Comparison of ENCODE assay signal across 21 mouse cellular contexts in genomic region chr14:60629887-60630460, GRCm38 (mm10). TPM values are rescaled to one million over a fixed set of nuclear protein-coding genes. Genes with fewer than 3 reads are reported as not detected.
DNase-seq lines count a peak whose midpoint lies in the region; ATAC-seq and TF ChIP-seq lines count a peak whose summit lies in the region.
"Had no signal": no experiment of that assay in that cellular context is flagged by ENCODE, and none has a peak within 500 bp of the region (broad histone marks: within the 10 kb centered on the region; RNA-seq: fewer than 3 reads in every experiment).

No protein-coding gene starts in this region.

- no peak overlapping the region for H3K4me3 ChIP-seq in kidney, postnatal 0 days (replicated peaks; ENCODE audit: low read depth, low read length)
- no peak overlapping the region for H3K4me3 ChIP-seq in CH12.LX (replicated peaks in 1 of 3; ENCODE audit: low read depth in 2 of 3, low read length in 2 of 3, poor library complexity in 1 of 3)
- no peak overlapping the region for H3K4me3 ChIP-seq in forebrain, embryonic 16.5 days (replicated peaks; ENCODE audit: low read length)
- no peak overlapping the region for H3K4me3 ChIP-seq in hindbrain, embryonic 14.5 days (replicated peaks; ENCODE audit: low read length)
- H3K4me3 ChIP-seq: embryonic facial prominence, embryonic 13.5 days; erythroblast, embryonic 14.5 days; forebrain, embryonic 13.5 days; heart, embryonic 13.5 days; left cerebral cortex, adult 2 months; liver, embryonic 13.5 days had no signal

- H3K79me2 ChIP-seq in CH12.LX (replicated peaks; ENCODE audit: control insufficient read depth, extremely low read depth, insufficient read depth, poor library complexity, severe bottlenecking), result no peaks in the 10 kb centered on the region

- H3K9ac ChIP-seq in kidney, postnatal 0 days (ENCODE audit: low read depth, low read length), result no peak overlapping the region
- H3K9ac ChIP-seq in CH12.LX (ENCODE audit: insufficient read depth, low read depth), result no peak overlapping the region
- H3K9ac ChIP-seq in forebrain, embryonic 16.5 days (replicated peaks; ENCODE audit: low read depth, low read length), result no peak overlapping the region
- no peak overlapping the region for H3K9ac ChIP-seq in hindbrain, embryonic 14.5 days
- H3K9ac ChIP-seq: embryonic facial prominence, embryonic 13.5 days; forebrain, embryonic 13.5 days; heart, embryonic 13.5 days; liver, embryonic 13.5 days had no signal

- H3K36me3 ChIP-seq in kidney, postnatal 0 days (ENCODE audit: insufficient read depth, low read length), result no peaks in the 10 kb centered on the region
- H3K36me3 ChIP-seq in CH12.LX (replicated peaks in 1 of 2; ENCODE audit: control insufficient read depth in 1 of 2, insufficient read depth in 1 of 2, low read length in 1 of 2), result no peaks in the 10 kb centered on the region
- H3K36me3 ChIP-seq in forebrain, embryonic 16.5 days (ENCODE audit: control insufficient read depth, insufficient read depth), result no peaks in the 10 kb centered on the region
- H3K36me3 ChIP-seq in hindbrain, embryonic 14.5 days (replicated peaks; ENCODE audit: control insufficient read depth, insufficient read depth), result no peaks in the 10 kb centered on the region
- H3K36me3 ChIP-seq: embryonic facial prominence, embryonic 13.5 days; heart, embryonic 13.5 days; liver, embryonic 13.5 days had no signal

- TF ChIP-seq RAD21 in CH12.LX (IDR thresholded peaks at IDR 0.05; ENCODE audit: low read depth, low read length), result no peak

- in situ Hi-C loops in CH12.LX (cut with MboI; ENCODE audit: low pct_ligation_motif_present, low pct_unique_long_range_greater_than_20kb, low sequenced_read_pairs), result no loop called here

- dilution Hi-C loops in CH12.LX (cut with MboI; ENCODE audit: extremely low pct_ligation_motif_present, extremely low pct_unique_long_range_greater_than_20kb, low sequenced_read_pairs), result no loop called here

- no peak for TF ChIP-seq EP300 in CH12.LX (IDR thresholded peaks at IDR 0.05; ENCODE audit: low read length)

- no peak overlapping the region for H3K4me2 ChIP-seq in kidney, postnatal 0 days (ENCODE audit: low read length)
- no peak overlapping the region for H3K4me2 ChIP-seq in CH12.LX (ENCODE audit: insufficient read depth, low read depth, poor library complexity, severe bottlenecking)
- H3K4me2 ChIP-seq in forebrain, embryonic 16.5 days (ENCODE audit: low read length), result no peak overlapping the region
- H3K4me2 ChIP-seq in hindbrain, embryonic 14.5 days (replicated peaks), result no peak overlapping the region
- H3K4me2 ChIP-seq: embryonic facial prominence, embryonic 13.5 days; forebrain, embryonic 13.5 days; heart, embryonic 13.5 days; liver, embryonic 13.5 days had no signal

- TF ChIP-seq CTCF in kidney, postnatal 0 days (IDR thresholded peaks at IDR 0.05; ENCODE audit: low read depth), result no peak
- TF ChIP-seq CTCF in CH12.LX (conservative IDR thresholded peaks at IDR 0.05 in 1 of 2, IDR thresholded peaks at IDR 0.05 in 1 of 2; ENCODE audit: low read depth in 2 of 2, low read length in 2 of 2), result no peak

- no peaks in the 10 kb centered on the region for H3K27me3 ChIP-seq in kidney, postnatal 0 days (ENCODE audit: insufficient read depth, low read length)
- peaks cover 26% of the 10 kb centered on the region for H3K27me3 ChIP-seq in CH12.LX (replicated peaks)
- H3K27me3 ChIP-seq in forebrain, embryonic 16.5 days (replicated peaks; ENCODE audit: control insufficient read depth, insufficient read depth, low read length), result no peaks in the 10 kb centered on the region
- H3K27me3 ChIP-seq in hindbrain, embryonic 14.5 days (ENCODE audit: control insufficient read depth, insufficient read depth, low read length), result no peaks in the 10 kb centered on the region
- H3K27me3 ChIP-seq: forebrain, embryonic 13.5 days had no signal

- no peaks in the 10 kb centered on the region for H3K4me1 ChIP-seq in kidney, postnatal 0 days (replicated peaks; ENCODE audit: insufficient read depth, low read length)
- H3K4me1 ChIP-seq in CH12.LX (ENCODE audit: control insufficient read depth in 1 of 2, insufficient read depth in 2 of 2), result peaks cover 0 to 6% of the 10 kb centered on the region in 2 experiments; a peak in 2 of 4 replicates
- H3K4me1 ChIP-seq in forebrain, embryonic 16.5 days (replicated peaks; ENCODE audit: control insufficient read depth, insufficient read depth, low read length), result peaks cover 5% of the 10 kb centered on the region; the same call in 1 of the 2 replicates
- peaks cover 8% of the 10 kb centered on the region; the same call in 1 of the 2 replicates for H3K4me1 ChIP-seq in hindbrain, embryonic 14.5 days (replicated peaks; ENCODE audit: control insufficient read depth, insufficient read depth, low read length)

- H3K27ac ChIP-seq in kidney, postnatal 0 days, result no peak overlapping the region
- no peak overlapping the region for H3K27ac ChIP-seq in CH12.LX (ENCODE audit: insufficient read depth, low read depth)
- no peak overlapping the region; the same call in 1 of the 2 replicates for H3K27ac ChIP-seq in forebrain, embryonic 16.5 days (ENCODE audit: low read length)
- H3K27ac ChIP-seq in hindbrain, embryonic 14.5 days, result no peak overlapping the region
- H3K27ac ChIP-seq: embryonic facial prominence, embryonic 13.5 days; forebrain, embryonic 13.5 days; heart, embryonic 13.5 days; left cerebral cortex, adult 2 months; liver, embryonic 13.5 days had no signal

- no peak for TF ChIP-seq POLR2A in CH12.LX (IDR thresholded peaks at IDR 0.05; ENCODE audit: low read depth, low read length)

- DNase-seq in kidney, postnatal 0 days (ENCODE audit: low spot score), result peak; percentile 20
- DNase-seq in kidney, postnatal 14 days, result no peak
- DNase-seq in CH12.LX (ENCODE audit: extremely low read depth) (no peak), adipocyte (ENCODE audit: low spot score) (peak; percentile 3)
- peak; percentile 75 for DNase-seq in lung, postnatal 36 days
- no peak for DNase-seq in hindbrain, embryonic 14.5 days (ENCODE audit: low spot score)
- DNase-seq: cerebellum, adult 2 months; cerebellum, postnatal 25 days; gastrocnemius, postnatal 10 days; heart, postnatal 14 days; liver, embryonic 13.5 days; thymus, postnatal 14 days had no signal

- no peak for ATAC-seq in kidney, postnatal 0 days (replicated peaks; ENCODE audit: low FRiP score, low read depth)
- no peak for ATAC-seq in forebrain, embryonic 16.5 days
- ATAC-seq in hindbrain, embryonic 14.5 days (ENCODE audit: low FRiP score), result no peak
- ATAC-seq: activated CD4-positive, CD25-positive, alpha-beta regulatory T cell, adult 4 months; forebrain, embryonic 13.5 days; intestine, postnatal 0 days; midbrain, embryonic 16.5 days had no signal

- no peaks in the 10 kb centered on the region for H3K9me3 ChIP-seq in kidney, postnatal 0 days (replicated peaks; ENCODE audit: low read length)
- no peaks in the 10 kb centered on the region for H3K9me3 ChIP-seq in CH12.LX (replicated peaks; ENCODE audit: low read length)
- no peaks in the 10 kb centered on the region for H3K9me3 ChIP-seq in forebrain, embryonic 16.5 days (ENCODE audit: control insufficient read depth, low read length)
- no peaks in the 10 kb centered on the region for H3K9me3 ChIP-seq in hindbrain, embryonic 14.5 days (ENCODE audit: control insufficient read depth, low read length)
- H3K9me3 ChIP-seq: embryonic facial prominence, embryonic 13.5 days; forebrain, embryonic 13.5 days; heart, embryonic 13.5 days; liver, embryonic 13.5 days had no signal

- WGBS in kidney, postnatal 0 days, result 74% methylated on average over 9 of the region's 9 CpGs
- WGBS in forebrain, embryonic 16.5 days, result 74% methylated on average over 9 of the region's 9 CpGs
- 73% methylated on average over 9 of the region's 9 CpGs for WGBS in hindbrain, embryonic 14.5 days

TF ChIP-seq in CH12.LX, 34 proteins besides CTCF, POLR2A, EP300 and RAD21:
- TF ChIP-seq USF2 (conservative IDR thresholded peaks at IDR 0.05; ENCODE audit: low read depth, low read length) (no peak; the same call in 1 of the 2 replicates), USF1 (IDR thresholded peaks at IDR 0.05; ENCODE audit: low read depth, low read length) (peak; percentile 21; the same call in 1 of the 2 replicates)
TF ChIP-seq in CH12.LX: peak in this region for 1.

RNA-seq across cellular contexts. Expression of gene Spata13, which starts 3.8 kb away (rescaled TPM):
- 47.4 and 49.9 TPM in 2 replicates for polyA plus RNA-seq in kidney, postnatal 0 days (2015; fragmentation: Nextera tagmentation; extraction: Ambion mirVana)
- total RNA-seq in CH12.LX (2012; rRNA removed) (15.9 and 17.0 TPM in 2 replicates), CH12.LX (2014; rRNA removed) (11.6 and 11.8 TPM in 2 replicates)
- polyA plus RNA-seq in CH12.LX (2012; ENCODE audit: insufficient read length, low read depth), result 12.5 and 13.6 TPM in 2 replicates
- 41.4 and 41.8 TPM in 2 replicates for polyA plus RNA-seq in forebrain, embryonic 16.5 days (2015; fragmentation: Nextera tagmentation; extraction: Ambion mirVana)
- polyA plus RNA-seq in hindbrain, embryonic 14.5 days (2014; fragmentation: Nextera tagmentation; extraction: Ambion mirVana), result 24.4 and 26.2 TPM in 2 replicates

Comparison
In these comparisons a context has a peak if more than half of its experiments do, and no peak if none do; other contexts are left out.
1. DNase-seq: peak in kidney, postnatal 0 days (single experiment), adipocyte (single experiment) and lung, postnatal 36 days (single experiment); none in kidney, postnatal 14 days (single experiment), CH12.LX (single experiment) and hindbrain, embryonic 14.5 days (single experiment).